Mouse (Mus musculus) thymus, postnatal 4 days (tissue): ENCODE data around the gene Wdr73.

ENCODE experiments used
- DNase-seq: peaks from one replicate; pipeline ENCODE4 v3.0.0; 2021

Gene Wdr73

DNA sequence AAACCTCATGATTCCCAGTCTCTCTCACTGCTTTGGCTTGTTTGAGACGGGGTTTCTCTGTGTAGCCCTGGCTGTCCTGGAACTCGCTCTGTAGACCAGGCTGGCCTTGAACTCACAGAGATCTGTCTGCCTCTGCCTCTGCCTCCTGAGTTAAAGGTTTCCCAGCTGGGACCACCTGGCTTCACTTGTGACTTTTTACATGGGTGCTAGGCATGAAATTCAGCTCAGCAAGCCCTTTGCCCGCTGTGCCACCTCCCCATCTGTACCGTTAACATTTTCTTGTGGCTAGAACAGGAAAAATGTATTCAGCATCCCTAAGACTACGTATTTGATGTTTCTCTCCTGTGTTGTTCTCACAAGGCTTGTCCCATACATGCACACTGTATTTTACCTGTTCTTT, 50.5 kb downstream of the Wdr73 start:
- DNase-seq = peak; percentile 46

DNA sequence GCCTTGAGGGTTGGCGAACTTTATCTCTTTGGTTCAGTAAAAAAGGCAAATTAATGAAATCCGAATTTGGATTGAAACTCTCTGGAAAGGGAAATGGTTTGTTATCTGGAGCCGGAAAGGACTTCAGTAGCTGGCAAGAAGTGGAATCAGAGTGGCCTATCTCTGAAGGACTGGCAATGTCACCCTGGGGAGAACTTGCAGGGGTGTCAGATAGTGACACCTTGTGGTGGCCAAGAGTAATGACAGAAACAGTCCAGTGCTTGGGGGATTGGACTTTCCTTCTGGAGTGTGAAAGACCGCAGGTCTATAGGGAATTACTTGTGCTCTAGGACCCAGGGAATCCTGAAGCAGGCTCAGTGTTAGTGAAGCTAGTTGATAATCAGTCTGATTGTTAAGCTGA, 51.4 kb downstream of the Wdr73 start:
- peak; percentile 41 for DNase-seq

DNA sequence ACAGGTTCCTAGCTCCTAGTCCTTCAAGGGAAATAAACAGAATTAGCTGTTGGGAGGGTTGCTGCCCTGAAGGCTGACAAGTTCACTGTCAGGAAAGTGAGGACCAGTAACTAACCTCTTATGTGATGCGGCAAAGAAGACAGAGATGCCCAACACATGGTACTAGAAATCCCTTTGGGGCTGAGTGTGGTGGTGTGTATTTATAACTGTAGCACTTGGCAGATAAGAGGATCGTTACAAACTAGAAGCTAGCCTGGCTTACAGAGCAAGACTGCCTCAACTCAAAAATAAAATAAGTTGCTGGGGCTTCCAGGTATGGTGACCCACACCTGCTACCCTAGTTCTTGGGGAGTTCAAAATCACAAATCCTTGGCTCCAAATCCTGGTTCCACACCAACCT, 51.8 kb downstream of the Wdr73 start:
- DNase-seq = no peak

DNA sequence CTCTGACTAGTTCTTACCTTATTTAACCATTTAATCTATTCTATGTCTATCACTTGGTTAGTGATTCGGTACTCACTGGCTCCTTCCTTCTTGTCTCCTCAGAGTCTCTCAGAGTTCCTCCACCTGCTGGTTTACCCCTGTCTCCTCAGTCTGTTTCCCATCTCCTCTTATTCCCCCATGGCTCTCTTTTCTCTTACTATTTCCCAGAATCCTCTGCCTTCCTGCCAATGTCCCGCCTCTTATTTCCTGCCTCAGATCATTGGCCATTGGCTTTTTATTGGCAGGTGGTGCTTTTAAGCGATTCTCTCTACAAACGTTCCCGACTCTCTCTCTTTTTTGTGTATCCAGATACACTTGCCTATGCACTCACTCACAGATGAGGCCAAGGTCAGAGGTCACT, 54.4 kb downstream of the Wdr73 start:
- no peak for DNase-seq

DNA sequence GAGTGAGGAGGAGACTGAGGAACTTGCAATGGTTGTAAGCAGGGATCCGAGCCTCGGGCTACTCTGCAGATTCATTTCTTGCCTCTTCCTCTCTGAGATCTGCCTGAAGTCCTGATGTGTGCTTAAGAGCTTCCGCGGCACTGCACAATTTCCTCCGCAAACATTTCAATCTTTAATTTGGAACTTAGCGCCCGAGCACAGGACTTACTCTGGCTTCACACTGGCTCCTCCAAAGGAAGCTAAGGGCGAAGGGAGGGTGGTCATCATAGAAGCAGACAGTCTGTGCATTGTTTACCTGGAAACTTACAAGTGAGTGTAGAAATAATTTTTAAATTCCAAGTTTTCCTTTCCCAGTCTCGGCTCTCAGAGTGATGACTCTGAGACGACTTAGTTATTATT, 54.8 kb downstream of the Wdr73 start:
- no peak for DNase-seq

DNA sequence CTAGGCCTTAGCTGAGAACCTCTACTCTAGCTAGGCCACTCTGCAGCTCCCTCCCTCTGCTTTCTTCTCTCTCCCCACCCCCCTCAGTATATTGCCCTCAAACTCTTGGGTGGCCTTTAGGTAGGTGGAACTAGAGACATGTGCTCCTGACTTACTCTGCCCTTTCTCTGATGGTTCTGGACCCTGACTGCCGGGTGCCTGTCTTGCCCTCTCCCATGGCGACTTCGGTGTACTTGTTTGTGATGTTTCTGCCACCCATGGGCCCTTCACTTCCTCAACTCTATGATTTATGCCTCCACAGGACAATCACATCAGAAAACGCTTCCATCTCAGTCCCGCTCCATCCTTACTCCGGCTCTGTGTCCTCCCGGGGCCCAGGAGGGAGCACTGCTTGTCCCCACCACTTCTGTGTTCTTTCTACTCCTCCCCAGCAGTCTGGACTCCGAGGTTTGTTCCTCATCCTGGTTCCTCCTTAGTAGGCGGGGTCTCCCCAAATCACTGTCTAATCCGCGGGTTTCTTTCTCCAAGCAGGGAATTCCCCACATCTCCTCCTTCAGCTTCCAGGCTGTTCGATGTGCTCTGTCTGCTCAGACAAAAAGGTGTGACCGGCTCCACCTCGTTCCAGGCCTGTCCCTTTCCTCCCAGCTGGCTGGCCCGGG, 55.3 kb downstream of the Wdr73 start:
- DNase-seq = no peak

- DNase-seq = no peak
These were observed 56.4 kb downstream of the Wdr73 start for GRCm38 (mm10) chr7:80844691-80845090.

DNA sequence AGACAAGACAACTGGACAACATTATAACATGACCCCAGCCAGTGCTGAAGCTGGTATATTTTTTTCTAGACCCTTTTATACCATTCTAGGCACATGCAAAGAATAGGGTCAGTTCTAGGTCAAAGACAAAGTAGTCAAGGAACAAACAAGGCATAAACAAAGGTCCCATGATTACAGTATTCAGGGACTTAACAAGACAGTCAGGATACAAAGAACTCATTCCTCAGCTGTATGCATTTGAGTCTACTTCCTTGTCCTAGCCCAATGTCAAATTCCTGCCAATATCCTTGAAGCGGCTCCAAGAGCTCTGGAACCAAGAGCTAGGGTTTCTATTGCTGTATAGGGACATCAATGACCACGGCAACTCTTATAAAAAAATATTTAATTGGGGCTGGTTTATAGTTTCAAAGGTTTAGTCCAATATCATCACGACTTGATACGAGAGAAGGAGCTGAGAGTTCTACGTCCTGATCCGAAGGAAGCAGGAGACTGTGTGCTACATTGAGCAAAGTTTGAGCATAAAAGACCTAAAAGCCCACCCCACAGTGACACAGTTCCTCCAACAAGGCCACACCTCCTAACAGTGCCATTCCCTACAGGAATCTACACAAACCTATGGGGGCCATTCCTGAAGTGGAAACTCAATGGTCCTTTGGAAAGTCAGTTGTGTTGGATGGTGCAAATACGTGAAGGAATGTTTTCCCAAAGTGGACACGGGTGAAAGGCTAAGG, 57.0 kb downstream of the Wdr73 start:
- no peak for DNase-seq

DNA sequence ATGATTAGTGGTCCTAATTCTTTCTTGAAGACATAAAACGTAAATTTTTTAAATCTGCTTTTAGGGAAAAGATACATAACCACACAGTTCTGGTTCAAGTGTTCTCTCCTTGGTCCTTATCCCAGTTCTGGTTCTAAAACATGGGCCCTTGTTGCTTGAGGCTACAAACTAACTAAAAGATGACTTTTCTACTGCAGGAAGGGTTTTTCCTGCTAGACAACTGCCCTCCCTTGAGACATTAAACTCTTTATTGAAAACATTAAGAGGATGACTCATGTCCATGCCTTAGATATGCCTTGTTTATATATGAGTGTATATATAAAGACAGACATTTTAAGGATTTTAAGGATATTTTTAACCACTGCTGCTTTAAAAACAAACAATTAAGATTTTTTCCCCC, 57.9 kb downstream of the Wdr73 start:
- DNase-seq = no peak

DNA sequence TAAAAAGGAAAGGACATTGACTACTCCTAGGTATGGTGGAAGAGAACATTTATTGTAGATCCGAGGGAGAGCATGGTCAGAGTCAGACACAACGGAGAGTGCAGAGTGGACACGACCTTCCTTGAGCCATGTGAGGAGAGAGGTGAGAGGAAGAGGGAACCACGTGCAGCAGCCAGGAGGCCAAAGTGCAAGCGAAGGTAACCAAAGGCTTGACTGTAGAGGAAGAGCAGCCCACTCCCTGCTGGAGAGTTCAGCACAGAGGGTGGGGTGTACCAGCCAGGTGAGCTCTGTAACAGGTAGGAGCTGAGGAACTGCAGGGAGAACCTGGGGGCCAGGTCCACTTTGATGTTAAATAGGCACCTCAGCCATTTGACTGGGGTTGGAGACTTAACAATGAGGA, 58.9 kb downstream of the Wdr73 start:
- DNase-seq = no peak

GRCm38 (mm10) chr7:80840937-80841336, 60.1 kb downstream of the Wdr73 start:
- DNase-seq = no peak
